Mouse (Mus musculus): Measurements from ENCODE around the gene Gm13276. TPM values are rescaled to one million over a fixed set of nuclear protein-coding genes. Genes with fewer than 3 reads are reported as not detected.

The Gm13276 gene
- polyA plus RNA-seq, 1 experiment from 2014 or later: not detected

Other genes with a start within 250 kb of the Gm13276 start
- not detected for gene Ifna15, start 227.5 kb upstream of the Gm13276 start, polyA plus RNA-seq (2017; shearing (Covaris generic))
- gene Ifna14, start 213.9 kb upstream of the Gm13276 start, polyA plus RNA-seq (2017; shearing (Covaris generic)): not detected
- gene Ifna9, start 193.3 kb upstream of the Gm13276 start, polyA plus RNA-seq (2017; shearing (Covaris generic)): not detected
- gene Ifna12, start 182.3 kb upstream of the Gm13276 start, polyA plus RNA-seq (2017; shearing (Covaris generic)): not detected
- gene C87499, start 151.3 kb upstream of the Gm13276 start, polyA plus RNA-seq (2017; shearing (Covaris generic)): not detected
- not detected for gene Ifna13, start 141.2 kb upstream of the Gm13276 start, polyA plus RNA-seq (2017; shearing (Covaris generic))
- not detected for gene Ifna16, start 108.8 kb upstream of the Gm13276 start, polyA plus RNA-seq (2017; shearing (Covaris generic))
- not detected for gene Ifna2, start 101.8 kb upstream of the Gm13276 start, polyA plus RNA-seq (2017; shearing (Covaris generic))
- not detected for gene Ifnab, start 94.3 kb upstream of the Gm13276 start, polyA plus RNA-seq (2017; shearing (Covaris generic))
- 0.74 TPM for gene Gm26566, start 63.9 kb upstream of the Gm13276 start, polyA plus RNA-seq (2017; shearing (Covaris generic))
- 15.4 TPM for gene Klhl9, start 63.2 kb upstream of the Gm13276 start, polyA plus RNA-seq (2017; shearing (Covaris generic))
- not detected for gene Gm13271, start 30.8 kb upstream of the Gm13276 start, polyA plus RNA-seq (2017; shearing (Covaris generic))
- gene Gm13283, start 25.6 kb upstream of the Gm13276 start, polyA plus RNA-seq (2017; shearing (Covaris generic)): not detected
- gene Gm13290, start 11.9 kb upstream of the Gm13276 start, polyA plus RNA-seq (2017; shearing (Covaris generic)): not detected
- gene Gm13289, start 8.8 kb upstream of the Gm13276 start, polyA plus RNA-seq (2017; shearing (Covaris generic)): not detected
- gene Gm13272, start 5.9 kb upstream of the Gm13276 start, polyA plus RNA-seq (2017; shearing (Covaris generic)): not detected
- 0.28 TPM for gene Ifnz, start 3.6 kb upstream of the Gm13276 start, polyA plus RNA-seq (2017; shearing (Covaris generic))
- not detected for gene Gm13277, start 2.9 kb downstream of the Gm13276 start, polyA plus RNA-seq (2017; shearing (Covaris generic))
- not detected for gene Gm13278, start 5.8 kb downstream of the Gm13276 start, polyA plus RNA-seq (2017; shearing (Covaris generic))
- not detected for gene Gm13275, start 8.8 kb downstream of the Gm13276 start, polyA plus RNA-seq (2017; shearing (Covaris generic))
- gene Gm13279, start 11.7 kb downstream of the Gm13276 start, polyA plus RNA-seq (2017; shearing (Covaris generic)): not detected
- 1.1 TPM for gene Gm13285, start 14.0 kb downstream of the Gm13276 start, polyA plus RNA-seq (2017; shearing (Covaris generic))
- not detected for gene Gm13287, start 17.5 kb downstream of the Gm13276 start, polyA plus RNA-seq (2017; shearing (Covaris generic))
- not detected for gene Gm13288, start 19.8 kb downstream of the Gm13276 start, polyA plus RNA-seq (2017; shearing (Covaris generic))
- not detected for gene Ifna7, start 30.5 kb downstream of the Gm13276 start, polyA plus RNA-seq (2017; shearing (Covaris generic))
- gene Ifna11, start 34.2 kb downstream of the Gm13276 start, polyA plus RNA-seq (2017; shearing (Covaris generic)): not detected
- not detected for gene Ifna6, start 41.7 kb downstream of the Gm13276 start, polyA plus RNA-seq (2017; shearing (Covaris generic))
- gene Ifna5, start 49.8 kb downstream of the Gm13276 start, polyA plus RNA-seq (2017; shearing (Covaris generic)): not detected
- not detected for gene Ifna4, start 56.2 kb downstream of the Gm13276 start, polyA plus RNA-seq (2017; shearing (Covaris generic))
- not detected for gene Ifna1, start 64.4 kb downstream of the Gm13276 start, polyA plus RNA-seq (2017; shearing (Covaris generic))
- not detected for gene Ifne, start 94.5 kb downstream of the Gm13276 start, polyA plus RNA-seq (2017; shearing (Covaris generic))

Data from effector memory CD4-positive, alpha-beta T cell, adult 7 months (primary cell).